Mouse (Mus musculus) thymus, adult 2 months (tissue): Measurements from ENCODE around the gene Hfe2.
"Not testable (repeated sequence)": the region's sequence is repeated elsewhere in the genome, so short reads cannot be mapped to it uniquely, and the experiment has no call there.

ENCODE experiments used
- CTCF ChIP-seq: fragments of 200-500 bp; IDR thresholded peaks from 2 replicates; pipeline ENCODE4 v1.5.1; 2012; ENCODE audit warnings: mild to moderate bottlenecking, control low read depth, low read length, moderate library complexity, borderline replicate concordance; ENCODE audit not compliant: control insufficient read depth, poor library complexity, insufficient read depth; ENCODE audit errors: extremely low read depth
- POLR2A ChIP-seq: fragments of 200-500 bp; IDR thresholded peaks from 2 replicates; pipeline ENCODE4 v1.6.1; 2012; ENCODE audit warnings: mild to moderate bottlenecking, low read length, control low read depth, moderate library complexity; ENCODE audit not compliant: control insufficient read depth, poor library complexity, insufficient read depth; ENCODE audit errors: extremely low read depth

- not testable (repeated sequence) for TF ChIP-seq POLR2A, CTCF
Measured at GRCm38 (mm10) chr3:96483044-96483443, 41.9 kb upstream of the Hfe2 start.
